Mouse (Mus musculus) CH12.LX (cell line): ENCODE results near the gene Otop3. TPM values are rescaled to one million over a fixed set of nuclear protein-coding genes. Genes with fewer than 3 reads are reported as not detected.

Source experiments
- DNase-seq: peaks from one replicate; pipeline ENCODE4 v3.0.0-alpha.2; 2013; ENCODE audit errors: extremely low read depth
- H3K27ac ChIP-seq: 2 replicates; pipeline ENCODE4 v1.5.1; 2012; ENCODE audit warnings: low read depth, mild to moderate bottlenecking, control low read depth, moderate library complexity; ENCODE audit not compliant: insufficient read depth
- H3K27me3 ChIP-seq: replicated peaks from 2 replicates; pipeline ENCODE3; 2012; ENCODE audit warnings: inconsistent platforms
- H3K36me3 ChIP-seq, 2 experiments: replicated peaks in 1 of 2; 2 replicates each; pipeline versions ENCODE3 to v1.6.1; 2012; ENCODE audit warnings: inconsistent platforms in 1 of 2, low read length in 1 of 2, mild to moderate bottlenecking in 1 of 2, mixed read lengths in 1 of 2, moderate library complexity in 1 of 2; ENCODE audit not compliant: control insufficient read depth in 1 of 2, insufficient read depth in 1 of 2
- H3K4me1 ChIP-seq, 2 experiments: 2 replicates each; pipeline ENCODE4 v1.6.1; 2012; ENCODE audit warnings: inconsistent platforms in 1 of 2, moderate library complexity in 1 of 2; ENCODE audit not compliant: insufficient read depth in 2 of 2, control insufficient read depth in 1 of 2
- H3K4me2 ChIP-seq: 2 replicates; pipeline ENCODE4 v1.6.1; 2012; ENCODE audit warnings: low read depth, mild to moderate bottlenecking, control low read depth; ENCODE audit not compliant: poor library complexity, insufficient read depth, severe bottlenecking
- H3K4me3 ChIP-seq, 3 experiments: fragments of 150-350 bp in 1 of 3; sonication (generic) in 1 of 3; replicated peaks in 1 of 3; 2 replicates each; pipeline versions ENCODE3 to v1.5.1; 2011 to 2012; ENCODE audit warnings: low read depth in 2 of 3, low read length in 2 of 3, mild to moderate bottlenecking in 2 of 3, moderate library complexity in 2 of 3, control low read depth in 1 of 3, improper control_type of control experiment in 1 of 3, inconsistent platforms in 1 of 3, mixed read lengths in 1 of 3; ENCODE audit not compliant: poor library complexity in 1 of 3
- H3K79me2 ChIP-seq: replicated peaks from 2 replicates; pipeline ENCODE4 v1.6.1; 2012; ENCODE audit warnings: mild to moderate bottlenecking, moderate library complexity; ENCODE audit not compliant: control insufficient read depth, poor library complexity, insufficient read depth, severe bottlenecking; ENCODE audit errors: extremely low read depth
- H3K9ac ChIP-seq: 2 replicates; pipeline ENCODE4 v1.6.1; 2012; ENCODE audit warnings: low read depth, mild to moderate bottlenecking, control low read depth, moderate library complexity; ENCODE audit not compliant: insufficient read depth
- H3K9me3 ChIP-seq: replicated peaks from 2 replicates; pipeline ENCODE3; 2012; ENCODE audit warnings: low read length, inconsistent platforms, mixed read lengths
- BHLHE40 ChIP-seq: IDR thresholded peaks from 2 replicates; pipeline ENCODE4 v1.6.1; 2011; ENCODE audit warnings: mild to moderate bottlenecking, low read depth, low read length, improper control_type of control experiment
- EP300 ChIP-seq: IDR thresholded peaks from 2 replicates; pipeline ENCODE4 v1.6.1; 2011; ENCODE audit warnings: low read length, improper control_type of control experiment
- ETS1 ChIP-seq: conservative IDR thresholded peaks from 2 replicates; pipeline ENCODE4 v1.6.1; 2012; ENCODE audit warnings: low read depth, mild to moderate bottlenecking, inconsistent platforms, low read length, improper control_type of control experiment, moderate library complexity
- HCFC1 ChIP-seq: IDR thresholded peaks from 2 replicates; pipeline ENCODE4 v1.6.1; 2012; ENCODE audit warnings: low read depth, mild to moderate bottlenecking, inconsistent platforms, low read length, improper control_type of control experiment
- JUND ChIP-seq: conservative IDR thresholded peaks from 2 replicates; pipeline ENCODE4 v1.6.1; 2011; ENCODE audit warnings: low read depth, low read length, improper control_type of control experiment
- MAZ ChIP-seq: IDR thresholded peaks from 2 replicates; pipeline ENCODE4 v1.6.1; 2012; ENCODE audit warnings: low read depth, mild to moderate bottlenecking, inconsistent platforms, low read length, improper control_type of control experiment, moderate library complexity
- MXI1 ChIP-seq: IDR thresholded peaks from 2 replicates; pipeline ENCODE4 v1.6.1; 2011; ENCODE audit warnings: mild to moderate bottlenecking, low read depth, low read length, improper control_type of control experiment
- NRF1 ChIP-seq: IDR thresholded peaks from 2 replicates; pipeline ENCODE4 v1.6.1; 2014; ENCODE audit warnings: low read depth, mild to moderate bottlenecking, inconsistent platforms, low read length, improper control_type of control experiment, moderate library complexity
- PAX5 ChIP-seq: IDR thresholded peaks from 2 replicates; pipeline ENCODE4 v1.6.1; 2012; ENCODE audit warnings: low read length, inconsistent platforms, mixed read lengths
- POLR2A ChIP-seq: IDR thresholded peaks from 2 replicates; pipeline ENCODE4 v1.6.1; 2011; ENCODE audit warnings: low read depth, mild to moderate bottlenecking, improper control_type of control experiment, low read length
- RCOR1 ChIP-seq: conservative IDR thresholded peaks from 2 replicates; pipeline ENCODE4 v1.6.1; 2012; ENCODE audit warnings: low read depth, mild to moderate bottlenecking, inconsistent platforms, low read length, improper control_type of control experiment
- TCF12 ChIP-seq: IDR thresholded peaks from 2 replicates; pipeline ENCODE4 v1.6.1; 2014; ENCODE audit warnings: low read depth, mild to moderate bottlenecking, inconsistent platforms, low read length, improper control_type of control experiment
- USF1 ChIP-seq: IDR thresholded peaks from 2 replicates; pipeline ENCODE4 v1.6.1; 2014; ENCODE audit warnings: low read depth, mild to moderate bottlenecking, inconsistent platforms, low read length, improper control_type of control experiment
- USF2 ChIP-seq: conservative IDR thresholded peaks from 2 replicates; pipeline ENCODE4 v1.6.1; 2011; ENCODE audit warnings: low read depth, low read length, improper control_type of control experiment
- ZC3H11A ChIP-seq: IDR thresholded peaks from 2 replicates; pipeline ENCODE4 v1.6.1; 2012; ENCODE audit warnings: low read depth, mild to moderate bottlenecking, inconsistent platforms, low read length, improper control_type of control experiment
- ZKSCAN1 ChIP-seq: IDR thresholded peaks from 2 replicates; pipeline ENCODE4 v1.6.1; 2012; ENCODE audit warnings: low read depth, inconsistent platforms, low read length, improper control_type of control experiment, borderline replicate concordance
- ZNF384 ChIP-seq: IDR thresholded peaks from 2 replicates; pipeline ENCODE4 v1.6.1; 2012; ENCODE audit warnings: low read depth, low read length, improper control_type of control experiment, inconsistent platforms
- dilution Hi-C: fragments of 300-500 bp; cut with MboI; formaldehyde crosslinking; loops from 2 replicates; pipeline ENCODE4 v1.14.3; 2020; ENCODE audit warnings: low sequenced_read_pairs; ENCODE audit not compliant: extremely low pct_unique_long_range_greater_than_20kb, extremely low pct_ligation_motif_present
- in situ Hi-C: fragments of 300-500 bp; cut with MboI; formaldehyde crosslinking; loops from 3 replicates; pipeline ENCODE4 v1.14.3; 2019; ENCODE audit warnings: low sequenced_read_pairs, low pct_ligation_motif_present, low pct_unique_long_range_greater_than_20kb, mixed read lengths
- polyA plus RNA-seq: library from polyadenylated mRNA; unstranded; fragments of >175 nt; gene quantifications from 2 replicates; pipeline ENCODE4 v1.2.1, GENCODE M21; 2012; ENCODE audit warnings: low read depth; ENCODE audit not compliant: insufficient read length
- total RNA-seq, 2 experiments: library from RNA; depleted of rRNA; stranded (reverse); fragments of 300-350 nt in 1 of 2; fragments of >200 nt in 1 of 2; gene quantifications; 2 replicates each; pipeline ENCODE4 v1.2.3; 2012 to 2014

Otop3 gene
- total and polyA plus RNA-seq, 3 experiments, result not detected

GRCm38 (mm10) chr11:115323354-115323753, 11.2 kb upstream of the Otop3 start:
- H3K9me3 ChIP-seq, result peaks cover 5% of the 10 kb centered on the region
- DNase-seq, result no peak
- in situ Hi-C loops, result loop anchor here (5.0 kb wide), 1 partner anchor 34 kb away; no protein-coding TSS in a partner anchor
- H3K79me2 ChIP-seq, result no peaks in the 10 kb centered on the region
- H3K27ac ChIP-seq, result no peak overlapping the region
- H3K9ac ChIP-seq, result no peak overlapping the region
- H3K36me3 ChIP-seq, result no peaks in the 10 kb centered on the region
- H3K4me2 ChIP-seq, result no peak overlapping the region
- H3K4me3 ChIP-seq, result no peak overlapping the region
- H3K4me1 ChIP-seq, result peaks cover 8 to 11% of the 10 kb centered on the region in 2 experiments; a peak in 3 of 4 replicates
- TF ChIP-seq ZKSCAN1, result no peak
- no peak for TF ChIP-seq USF1
- TF ChIP-seq BHLHE40, result no peak
- no peak for TF ChIP-seq RCOR1
- no peak for TF ChIP-seq HCFC1
- no peak for TF ChIP-seq POLR2A
- TF ChIP-seq MXI1, result no peak
- TF ChIP-seq ETS1, result no peak
- TF ChIP-seq EP300, result no peak
- TF ChIP-seq TCF12, result no peak
- TF ChIP-seq ZC3H11A, result no peak
- no peak for TF ChIP-seq MAZ
- no peak for TF ChIP-seq PAX5
- TF ChIP-seq JUND, result no peak
- TF ChIP-seq USF2, result no peak
- dilution Hi-C loops, result no loop called here
- H3K27me3 ChIP-seq, result peaks cover 90% of the 10 kb centered on the region

- Histone ChIP-seq H3K4me1 (peaks cover 1 to 5% of the 10 kb centered on the region in 2 experiments; a peak in 3 of 4 replicates), H3K27me3 (peaks cover 96% of the 10 kb centered on the region), H3K4me2 (no peak overlapping the region), H3K79me2 (no peaks in the 10 kb centered on the region), H3K4me3 (no peak overlapping the region), H3K36me3 (no peaks in the 10 kb centered on the region), H3K27ac (no peak overlapping the region), H3K9ac (no peak overlapping the region), H3K9me3 (no peaks in the 10 kb centered on the region)
- no peak for DNase-seq
- dilution Hi-C loops, result no loop called here
- TF ChIP-seq NRF1 (no peak), ZNF384 (no peak)
- in situ Hi-C loops, result no loop called here
These were observed 7.8 kb upstream of the Otop3 start for GRCm38 (mm10) chr11:115326730-115327129.
